Mouse (Mus musculus): ENCODE measurements around the gene Cyp26c1.

- TF ChIP-seq EP300 (optimal IDR thresholded peaks at IDR 0.05) (no peak), CTCF (IDR thresholded peaks at IDR 0.05; ENCODE audit: low read depth) (no peak)
Measured at GRCm38 (mm10) chr19:37705722-37706121, 20.3 kb downstream of the Cyp26c1 start.
